Mouse (Mus musculus) forebrain, embryonic 14.5 days (tissue): ENCODE data around the gene Brd2. TPM values are rescaled to one million over a fixed set of nuclear protein-coding genes. Genes with fewer than 3 reads are reported as not detected.
A peak's percentile ranks its signal among the peaks of the same experiment; 100 is the strongest.

ENCODE experiments used
- ATAC-seq: fragments of 200-750 bp; cut with Nextera tagmentation; 2 replicates; pipeline ENCODE4 v1.8.0; 2017; ENCODE audit warnings: mild to moderate bottlenecking, moderate library complexity
- DNase-seq: peaks from one replicate; pipeline ENCODE4 v3.0.0-alpha.2; 2015; ENCODE audit warnings: low spot score
- H3K27ac ChIP-seq: fragments of 300-500 bp; sonication (generic); 2 replicates; pipeline ENCODE4 v1.5.1; 2014; ENCODE audit warnings: low read depth, mild to moderate bottlenecking, control low read depth, low read length, moderate library complexity
- H3K27me3 ChIP-seq: fragments of 300-500 bp; sonication (generic); replicated peaks from 2 replicates; pipeline ENCODE4 v1.6.1; 2014; ENCODE audit warnings: low read length, control low read depth, mixed read lengths; ENCODE audit not compliant: control insufficient read depth, insufficient read depth
- H3K36me3 ChIP-seq: fragments of 300-500 bp; sonication (generic); 2 replicates; pipeline ENCODE4 v1.6.1; 2014; ENCODE audit warnings: low read length, control low read depth; ENCODE audit not compliant: control insufficient read depth, insufficient read depth
- H3K4me1 ChIP-seq: fragments of 300-500 bp; sonication (generic); 2 replicates; pipeline ENCODE4 v1.6.1; 2014; ENCODE audit warnings: antibody characterized with exemption, low read length, control low read depth; ENCODE audit not compliant: control insufficient read depth, insufficient read depth
- H3K4me2 ChIP-seq: fragments of 300-500 bp; sonication (generic); 2 replicates; pipeline ENCODE4 v1.6.1; 2014; ENCODE audit warnings: mild to moderate bottlenecking, control low read depth, low read length
- H3K4me3 ChIP-seq: fragments of 300-500 bp; sonication (generic); 2 replicates; pipeline ENCODE4 v1.5.1; 2014; ENCODE audit warnings: low read depth, low read length, control low read depth
- H3K9ac ChIP-seq: fragments of 300-500 bp; sonication (generic); 2 replicates; pipeline ENCODE4 v1.6.1; 2014; ENCODE audit warnings: mild to moderate bottlenecking, low read length, control low read depth, moderate library complexity
- H3K9me3 ChIP-seq: fragments of 300-500 bp; sonication (generic); replicated peaks from 2 replicates; pipeline ENCODE4 v1.6.1; 2016; ENCODE audit warnings: low read length, control low read depth, mixed read lengths; ENCODE audit not compliant: control insufficient read depth
- WGBS: fragments of 180-500 bp; shearing (Covaris S2); extraction: QIAGEN DNeasy Blood & Tissue Kit; methylation state at CpG from one replicate; pipeline ENCODE4 v1.1.7; 2014; 5-methylcytosine and 5-hydroxymethylcytosine counted together
- polyA plus RNA-seq: library from polyadenylated mRNA; unstranded; fragments of >200 nt; fragmentation: Nextera tagmentation; extraction: Ambion mirVana; gene quantifications from 2 replicates; pipeline ENCODE4 v1.2.1, GENCODE M21; 2014

The Brd2 gene
- 118 and 137 TPM in 2 replicates for polyA plus RNA-seq

GRCm38 (mm10) chr17:34122188-34122984 is at the start of gene Brd2:
TSS of gene Brd2 (minus strand) at chr17:34122634.
- Histone ChIP-seq H3K4me2 (peak within 1 kb of the TSS; percentile 94), H3K4me3 (peak within 1 kb of the TSS; percentile 99), H3K27ac (peak within 1 kb of the TSS; percentile 100), H3K4me1 (peaks cover 12% of the 10 kb centered on the region), H3K27me3 (no peaks in the 10 kb centered on the region), H3K9me3 (no peaks in the 10 kb centered on the region), H3K9ac (peak within 1 kb of the TSS; percentile 98), H3K36me3 (peaks cover 13% of the 10 kb centered on the region)
- DNase-seq (peak; percentile 99), ATAC-seq (peak; percentile 53)
- WGBS, result under 1% methylated on average over 69 of the region's 75 CpGs

DNA sequence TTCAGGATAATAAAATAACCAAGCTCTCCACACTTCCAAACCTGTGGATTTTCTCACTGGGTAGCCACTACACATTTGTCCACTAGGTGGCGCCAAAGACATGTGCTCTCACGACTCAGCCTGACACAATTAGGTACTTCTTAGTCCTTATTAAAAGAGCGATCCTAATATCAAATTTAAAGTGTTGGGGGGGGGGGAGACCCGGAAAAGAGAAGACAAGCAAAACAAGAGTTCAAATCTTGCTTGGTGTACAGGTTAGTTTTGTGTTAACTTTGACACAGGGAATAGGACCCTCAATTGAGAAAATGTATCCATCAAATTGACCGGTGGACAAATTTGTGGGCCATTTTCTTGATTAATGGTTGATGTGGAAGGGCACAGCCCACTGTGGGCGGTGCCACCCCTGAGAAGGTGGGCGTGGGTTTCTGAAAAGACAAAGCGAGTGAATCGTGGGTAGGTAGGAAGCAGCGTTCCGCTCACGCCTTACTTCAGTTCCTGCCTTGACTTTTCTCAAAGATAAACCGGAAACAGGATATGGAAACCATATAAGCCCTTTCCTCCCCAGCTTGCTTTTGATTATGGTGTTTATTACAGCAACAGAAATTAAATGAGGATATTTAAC is 48.6 kb upstream of the Brd2 start:
- WGBS, result 44% methylated on average over 13 of the region's 13 CpGs
- DNase-seq (peak; percentile 79), ATAC-seq (no peak)
- Histone ChIP-seq H3K4me3 (no peak overlapping the region), H3K9me3 (no peaks in the 10 kb centered on the region), H3K27ac (no peak overlapping the region), H3K36me3 (no peaks in the 10 kb centered on the region), H3K4me1 (no peaks in the 10 kb centered on the region), H3K4me2 (no peak overlapping the region), H3K27me3 (no peaks in the 10 kb centered on the region), H3K9ac (no peak overlapping the region)

DNA sequence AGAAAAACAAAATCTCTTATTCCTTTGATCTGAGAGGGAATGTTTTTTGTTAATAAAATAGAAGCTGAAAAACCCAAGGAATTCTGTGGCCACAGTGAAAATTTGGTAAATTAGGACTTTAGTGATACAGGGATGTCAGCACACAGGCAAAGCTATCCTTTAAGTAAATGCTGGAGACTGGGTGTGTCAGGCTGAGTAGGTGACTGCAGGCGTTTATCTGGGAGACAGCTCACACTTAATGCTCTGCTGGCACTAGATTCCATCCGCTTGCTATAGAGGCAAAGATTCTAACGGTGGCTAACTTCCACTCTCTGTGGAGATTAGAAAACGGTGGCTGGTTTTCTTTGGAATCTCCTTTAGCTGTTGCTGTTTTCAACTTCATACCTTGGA is 48.0 kb upstream of the Brd2 start:
- H3K36me3 ChIP-seq, result no peaks in the 10 kb centered on the region
- no peak for ATAC-seq

DNA sequence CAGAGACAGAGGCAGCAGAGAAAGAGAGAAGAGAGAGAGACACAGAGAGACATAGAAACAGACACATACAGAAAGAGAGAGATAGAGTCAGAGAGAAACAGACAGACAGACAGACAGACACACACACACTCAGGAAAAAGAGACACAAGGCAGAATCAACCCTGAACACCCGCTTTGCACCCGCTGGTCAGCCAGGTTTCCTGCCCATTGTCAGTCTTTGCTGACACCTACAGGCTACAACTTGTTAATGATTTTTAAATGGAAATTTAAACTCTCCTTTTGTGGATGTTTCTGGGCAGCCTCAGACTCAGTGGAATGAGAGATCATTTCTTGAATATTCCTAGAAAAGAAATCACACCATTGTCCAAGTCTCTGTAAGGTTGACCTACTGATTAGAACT is 46.8 kb upstream of the Brd2 start:
- H3K4me3 ChIP-seq, result no peak overlapping the region
- 0% methylated on average over 2 of the region's 2 CpGs for WGBS
- H3K9ac ChIP-seq, result no peak overlapping the region
- H3K27me3 ChIP-seq, result no peaks in the 10 kb centered on the region
- H3K9me3 ChIP-seq, result no peaks in the 10 kb centered on the region
- no peaks in the 10 kb centered on the region for H3K36me3 ChIP-seq
- no peak overlapping the region for H3K27ac ChIP-seq
- ATAC-seq, result no peak
- H3K4me1 ChIP-seq, result no peaks in the 10 kb centered on the region
- H3K4me2 ChIP-seq, result no peak overlapping the region
- DNase-seq, result peak; percentile 64

More for the DNA sequence above, 48.0 kb upstream of the Brd2 start:
- Histone ChIP-seq H3K4me1 (no peaks in the 10 kb centered on the region), H3K9me3 (no peaks in the 10 kb centered on the region), H3K9ac (no peak overlapping the region), H3K4me3 (no peak overlapping the region), H3K27me3 (no peaks in the 10 kb centered on the region), H3K27ac (no peak overlapping the region), H3K4me2 (no peak overlapping the region)
- DNase-seq, result no peak
- WGBS, result 34% methylated on average over 4 of the region's 4 CpGs

GRCm38 (mm10) chr17:34165033-34165730 is 42.7 kb upstream of the Brd2 start:
- H3K9ac ChIP-seq, result no peak overlapping the region
- H3K27ac ChIP-seq, result no peak overlapping the region
- H3K4me2 ChIP-seq, result no peak overlapping the region
- no peaks in the 10 kb centered on the region for H3K9me3 ChIP-seq
- H3K4me3 ChIP-seq, result no peak overlapping the region
- no peaks in the 10 kb centered on the region for H3K4me1 ChIP-seq
- no peak for ATAC-seq
- WGBS, result 83% methylated on average over 6 of the region's 6 CpGs
- H3K36me3 ChIP-seq, result no peaks in the 10 kb centered on the region
- DNase-seq, result no peak
- no peaks in the 10 kb centered on the region for H3K27me3 ChIP-seq

- no peak for ATAC-seq
- no peak overlapping the region for H3K4me2 ChIP-seq
- H3K27me3 ChIP-seq, result no peaks in the 10 kb centered on the region
- no peaks in the 10 kb centered on the region for H3K9me3 ChIP-seq
- no peak for DNase-seq
- WGBS, result 37% methylated on average over 9 of the region's 9 CpGs
- H3K4me1 ChIP-seq, result no peaks in the 10 kb centered on the region
- H3K4me3 ChIP-seq, result no peak overlapping the region
- no peaks in the 10 kb centered on the region for H3K36me3 ChIP-seq
- no peak overlapping the region for H3K9ac ChIP-seq
- no peak overlapping the region for H3K27ac ChIP-seq
Observed at GRCm38 (mm10) chr17:34164202-34164895, 41.9 kb upstream of the Brd2 start.

DNA sequence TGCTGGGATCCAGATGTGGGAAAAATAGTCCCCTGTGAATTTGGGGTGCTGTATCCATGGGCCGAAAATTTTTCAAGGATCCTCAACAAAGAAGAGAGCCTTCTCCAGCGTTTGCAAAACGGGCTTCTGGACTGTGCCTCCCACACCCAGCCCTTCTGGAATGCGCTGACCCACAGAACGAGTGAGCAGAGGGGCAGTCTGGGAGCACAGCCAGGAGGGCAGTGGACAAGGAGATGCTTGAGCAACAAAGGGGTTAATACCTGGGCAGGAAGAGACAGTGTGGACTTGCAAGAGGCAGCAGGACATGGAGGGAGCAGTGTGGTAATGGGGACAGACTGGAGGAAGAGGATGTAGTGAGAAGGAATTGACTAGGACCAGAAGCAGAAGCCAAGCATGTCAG is 33.1 kb upstream of the Brd2 start:
- no peaks in the 10 kb centered on the region for H3K27me3 ChIP-seq
- no peaks in the 10 kb centered on the region for H3K4me1 ChIP-seq
- 59% methylated on average over 5 of the region's 5 CpGs for WGBS
- no peak overlapping the region for H3K4me2 ChIP-seq
- DNase-seq, result no peak
- H3K9me3 ChIP-seq, result no peaks in the 10 kb centered on the region
- no peak overlapping the region for H3K27ac ChIP-seq
- H3K9ac ChIP-seq, result no peak overlapping the region
- no peaks in the 10 kb centered on the region for H3K36me3 ChIP-seq
- no peak overlapping the region for H3K4me3 ChIP-seq
- no peak for ATAC-seq

DNA sequence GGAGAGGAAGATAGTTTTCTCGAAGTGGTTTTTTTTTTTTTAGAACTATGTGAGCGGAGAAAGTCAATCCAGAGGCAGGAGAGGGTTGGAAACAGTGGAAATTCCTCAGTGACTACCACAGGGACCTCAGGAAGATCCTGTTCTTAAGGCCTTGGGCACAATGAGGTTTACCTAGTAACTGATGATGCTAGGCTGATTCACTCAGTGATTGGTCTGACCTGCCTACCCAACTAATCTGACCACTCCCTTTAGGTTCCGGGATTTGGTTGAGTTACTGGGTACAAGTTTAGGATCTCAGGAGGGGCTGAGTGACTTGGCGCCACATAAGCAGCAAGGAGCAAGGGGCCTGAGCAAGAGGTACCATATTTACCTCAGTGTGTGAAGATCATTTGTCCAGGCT is 30.5 kb upstream of the Brd2 start, which contains the start of gene H2-DMb1:
Gene H2-DMb1 (plus strand): TSS at position 150 of the 400 bp plus-strand sequence.
- 60% methylated on average over 4 of the region's 4 CpGs for WGBS

More for the DNA sequence above, 30.5 kb upstream of the Brd2 start, which contains the start of gene H2-DMb1:
- no peak within 1 kb of the TSS for H3K4me2 ChIP-seq
- H3K27me3 ChIP-seq, result no peaks in the 10 kb centered on the region
- H3K36me3 ChIP-seq, result no peaks in the 10 kb centered on the region
- DNase-seq (peak; percentile 45), ATAC-seq (no peak)
- H3K27ac ChIP-seq, result no peak within 1 kb of the TSS
- no peaks in the 10 kb centered on the region for H3K4me1 ChIP-seq
- no peak within 1 kb of the TSS for H3K9ac ChIP-seq
- no peak within 1 kb of the TSS for H3K4me3 ChIP-seq
- no peaks in the 10 kb centered on the region for H3K9me3 ChIP-seq
